Mouse (Mus musculus): Measurements from ENCODE around the gene Zmynd8.

Gene Zmynd8

GRCm38 (mm10) chr2:165878907-165879361 is 19.9 kb downstream of the Zmynd8 start:
- DNase-seq: peak in 1 of 2 experiments; percentile 67

GRCm38 (mm10) chr2:165878021-165878585 is 20.7 kb downstream of the Zmynd8 start:
- DNase-seq: peak in 1 of 2 experiments; percentile 30

DNA sequence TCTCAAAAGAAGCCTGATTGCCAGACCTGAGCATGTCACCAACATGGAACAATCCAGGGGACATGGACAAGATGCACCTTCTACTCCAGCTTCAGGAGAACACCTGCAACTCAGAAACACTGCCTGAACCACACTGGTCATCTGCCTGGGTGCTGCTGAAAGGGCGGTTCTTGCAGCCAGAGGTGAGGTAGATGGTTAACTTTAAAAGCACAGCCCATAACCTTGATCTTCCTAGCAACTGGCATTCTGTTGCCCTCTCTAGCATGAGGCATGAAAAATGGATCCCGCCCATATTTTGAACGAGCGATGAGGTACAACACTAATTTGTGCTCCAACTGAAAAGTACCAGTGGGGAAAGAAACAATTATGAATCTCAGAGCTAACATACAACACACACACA is 21.6 kb downstream of the Zmynd8 start:
- peak in 1 of 2 experiments; percentile 52 for DNase-seq

DNA sequence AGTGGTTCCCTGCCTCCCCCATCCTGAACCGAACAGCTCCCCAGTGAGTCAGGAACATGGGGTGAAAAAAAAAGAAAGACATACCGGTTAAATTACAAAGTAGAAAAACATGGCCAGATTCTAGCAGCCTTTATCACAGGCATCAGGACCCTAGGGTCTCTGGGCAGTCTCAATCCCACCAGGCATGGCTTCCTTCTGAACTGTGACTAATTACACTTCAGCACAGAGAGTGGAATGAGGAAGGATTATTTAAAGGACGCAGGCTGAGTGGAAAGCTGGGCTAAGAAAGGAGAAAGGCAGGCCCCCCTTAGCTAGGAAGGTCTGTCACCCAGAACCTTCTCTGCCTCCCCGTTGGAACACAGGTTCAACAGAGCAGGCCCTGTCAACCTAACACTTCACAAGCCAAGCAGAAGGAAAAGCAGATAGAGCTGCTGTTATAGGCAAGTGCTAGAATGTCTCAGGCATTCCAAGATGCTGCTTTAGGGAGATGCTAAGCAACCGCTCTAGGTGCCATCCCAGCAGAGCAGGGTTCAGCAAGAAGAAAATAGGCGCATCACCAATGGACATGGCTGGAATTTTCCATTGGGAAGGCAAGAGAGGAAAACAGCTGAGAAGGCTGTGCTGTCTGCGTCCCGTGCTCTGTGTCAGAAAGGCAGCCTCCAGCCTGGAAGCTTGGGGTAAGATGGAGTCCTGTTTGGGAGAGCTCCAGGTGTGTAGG is 22.5 kb downstream of the Zmynd8 start:
- peak; percentile 67 to 68 for DNase-seq

DNA sequence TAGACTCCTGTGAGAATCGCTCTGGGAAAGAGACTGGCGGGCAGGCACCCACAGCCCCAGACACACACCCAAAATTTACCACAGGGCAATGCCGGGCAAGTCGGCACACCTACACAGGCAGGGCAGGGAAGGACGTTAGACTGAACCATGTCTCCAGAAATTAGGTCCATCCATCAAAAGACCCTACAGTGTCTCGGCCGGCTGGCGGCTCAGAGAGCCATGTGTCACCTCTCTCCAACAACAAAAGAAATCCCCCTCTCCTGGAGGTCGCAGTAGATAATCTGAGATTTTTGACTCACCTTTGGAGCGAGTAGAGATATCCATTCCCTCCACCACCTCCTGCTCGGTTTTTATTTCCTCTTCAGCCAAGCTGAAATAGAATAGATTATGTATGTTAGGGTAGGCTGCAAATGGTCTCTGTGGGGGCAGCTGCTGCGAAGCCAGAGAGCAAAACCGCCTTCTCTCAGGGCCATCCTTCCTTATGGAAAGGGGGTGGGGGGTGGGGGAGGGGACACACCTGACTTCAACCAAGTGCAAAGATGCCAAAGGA is 23.3 kb downstream of the Zmynd8 start:
- DNase-seq: peak in 1 of 2 experiments; percentile 53

- DNase-seq: peak; percentile 80 to 88
Observed at GRCm38 (mm10) chr2:165874461-165875339, 24.1 kb downstream of the Zmynd8 start.

DNA sequence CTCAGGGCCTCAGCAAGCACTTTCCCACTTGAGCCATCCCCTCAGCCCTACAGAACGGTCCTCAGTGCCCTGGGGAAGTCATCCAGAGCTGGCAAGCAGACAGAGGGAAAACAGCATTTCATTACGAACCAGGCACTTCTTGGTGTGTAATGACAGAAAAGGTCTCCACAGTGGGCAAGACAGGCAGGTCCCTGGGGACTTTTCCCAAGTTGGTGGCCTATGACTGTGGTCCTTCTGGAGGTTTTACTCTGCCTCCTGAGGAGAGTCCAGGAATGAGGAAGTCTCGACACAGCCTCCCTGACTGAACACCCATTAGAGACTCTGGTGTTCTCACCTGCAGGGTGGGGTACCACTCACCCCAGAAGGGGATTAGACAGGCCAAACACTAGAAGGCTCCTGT is 25.0 kb downstream of the Zmynd8 start:
- peak in 1 of 2 experiments; percentile 45 for DNase-seq

DNA sequence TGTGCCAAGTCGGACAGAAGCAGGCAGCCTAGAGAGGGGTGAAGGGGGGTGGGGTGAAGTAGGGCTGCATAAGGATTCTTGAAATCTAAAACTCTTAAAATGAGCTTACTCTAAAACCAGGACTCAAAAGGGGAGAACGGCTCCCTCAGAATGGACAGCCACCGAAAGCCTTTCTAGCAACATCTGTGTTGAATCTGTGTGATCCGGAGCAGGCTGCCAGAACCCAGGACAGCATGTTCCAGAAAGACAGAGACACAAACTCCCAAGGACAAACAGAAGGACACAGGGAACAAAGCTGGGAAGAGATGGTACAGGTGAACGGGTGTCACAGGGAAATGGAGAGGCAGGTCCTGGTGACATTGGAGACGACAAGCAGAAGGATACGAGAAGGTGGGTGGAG is 25.6 kb downstream of the Zmynd8 start:
- DNase-seq: peak in 1 of 2 experiments; percentile 38

- no peak for DNase-seq
Observed at GRCm38 (mm10) chr2:165869257-165869656, 29.6 kb downstream of the Zmynd8 start.

- peak in 1 of 2 experiments; percentile 33 for DNase-seq
Observed at GRCm38 (mm10) chr2:165868522-165869175, 30.2 kb downstream of the Zmynd8 start.

DNA sequence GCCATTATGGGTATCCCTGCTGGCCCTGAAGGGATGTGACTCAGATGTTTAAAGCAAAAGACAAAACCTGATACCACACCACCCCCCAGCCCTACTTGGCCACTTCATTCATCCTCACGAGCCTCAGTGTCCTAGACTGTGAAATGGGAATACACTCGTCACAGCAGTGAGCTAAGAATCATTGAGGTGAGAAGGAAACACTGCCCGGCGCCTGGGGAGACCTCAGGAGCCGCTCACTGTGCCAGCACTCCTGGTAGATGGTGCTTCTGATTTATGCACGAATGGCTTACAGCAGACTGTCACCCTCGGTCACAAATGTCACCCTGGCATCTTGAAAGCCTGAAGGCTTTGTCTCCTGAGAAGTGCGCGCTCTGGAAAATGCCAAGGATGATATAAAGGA is 31.3 kb downstream of the Zmynd8 start:
- DNase-seq: peak; percentile 25 to 46

DNA sequence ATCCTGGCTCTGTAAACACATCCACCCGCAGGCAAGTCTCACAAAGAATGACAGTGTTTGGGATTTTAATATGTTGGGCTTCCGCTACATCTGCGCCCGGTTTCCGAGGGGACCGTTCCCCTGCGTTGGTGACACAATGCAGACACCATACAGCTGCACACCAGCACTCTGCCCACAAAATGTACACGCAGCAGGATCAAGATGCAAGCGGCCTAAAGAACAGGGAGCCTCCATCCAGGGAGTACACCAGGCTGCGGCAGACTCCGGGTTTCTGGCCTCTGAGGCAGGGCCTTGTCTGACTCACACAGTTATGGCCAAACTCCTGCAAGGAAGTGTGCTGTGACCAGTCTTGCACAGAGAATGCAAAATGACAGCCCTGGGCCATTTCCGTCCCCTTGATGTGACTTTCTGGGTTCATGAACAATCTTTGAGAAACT is 31.8 kb downstream of the Zmynd8 start:
- peak; percentile 64 to 68 for DNase-seq

- peak in 1 of 2 experiments; percentile 44 for DNase-seq
Observed at GRCm38 (mm10) chr2:165866412-165866811, 32.4 kb downstream of the Zmynd8 start.

DNA sequence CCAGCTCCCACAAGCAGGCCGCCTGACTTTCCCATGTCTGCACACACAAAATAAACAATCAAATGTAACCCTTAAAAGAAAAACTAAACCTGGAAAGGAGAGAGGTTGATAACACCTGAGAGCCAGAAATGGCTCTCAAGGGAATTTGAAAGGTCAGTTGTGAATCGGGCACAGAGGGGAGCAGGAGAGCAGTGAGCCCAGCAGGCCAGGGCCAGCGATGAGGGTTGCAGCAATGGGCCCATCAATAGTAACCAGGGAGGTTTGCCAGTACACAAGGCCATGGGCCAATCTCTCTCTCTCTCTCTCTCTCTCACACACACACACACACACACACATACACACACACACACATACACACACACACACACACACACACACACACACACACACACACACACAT is 34.0 kb downstream of the Zmynd8 start:
- DNase-seq: no peak

- peak in 1 of 2 experiments; percentile 27 for DNase-seq
Observed at GRCm38 (mm10) chr2:165861683-165862594, 36.9 kb downstream of the Zmynd8 start.

GRCm38 (mm10) chr2:165860962-165861682 is 37.7 kb downstream of the Zmynd8 start:
- DNase-seq: no peak

DNA sequence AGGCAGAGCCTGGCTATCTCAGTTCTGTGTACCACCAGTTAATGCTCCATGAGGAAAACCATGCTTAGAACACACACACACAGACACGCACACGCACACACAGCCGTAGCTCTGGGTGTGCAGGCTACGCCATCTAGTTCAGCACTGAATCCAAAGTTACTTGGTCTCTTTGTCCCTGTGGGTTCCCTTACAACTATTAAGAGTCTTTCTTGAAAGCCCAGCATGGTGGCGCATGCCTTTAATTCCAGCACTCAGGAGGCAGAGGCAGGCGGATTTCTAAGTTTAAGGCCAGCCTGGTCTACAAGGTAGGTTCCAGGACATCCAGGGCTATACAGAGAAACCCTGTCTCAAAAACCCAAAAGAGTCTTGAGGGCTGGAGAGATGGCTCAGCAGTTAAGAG is 38.4 kb downstream of the Zmynd8 start:
- no peak for DNase-seq

DNA sequence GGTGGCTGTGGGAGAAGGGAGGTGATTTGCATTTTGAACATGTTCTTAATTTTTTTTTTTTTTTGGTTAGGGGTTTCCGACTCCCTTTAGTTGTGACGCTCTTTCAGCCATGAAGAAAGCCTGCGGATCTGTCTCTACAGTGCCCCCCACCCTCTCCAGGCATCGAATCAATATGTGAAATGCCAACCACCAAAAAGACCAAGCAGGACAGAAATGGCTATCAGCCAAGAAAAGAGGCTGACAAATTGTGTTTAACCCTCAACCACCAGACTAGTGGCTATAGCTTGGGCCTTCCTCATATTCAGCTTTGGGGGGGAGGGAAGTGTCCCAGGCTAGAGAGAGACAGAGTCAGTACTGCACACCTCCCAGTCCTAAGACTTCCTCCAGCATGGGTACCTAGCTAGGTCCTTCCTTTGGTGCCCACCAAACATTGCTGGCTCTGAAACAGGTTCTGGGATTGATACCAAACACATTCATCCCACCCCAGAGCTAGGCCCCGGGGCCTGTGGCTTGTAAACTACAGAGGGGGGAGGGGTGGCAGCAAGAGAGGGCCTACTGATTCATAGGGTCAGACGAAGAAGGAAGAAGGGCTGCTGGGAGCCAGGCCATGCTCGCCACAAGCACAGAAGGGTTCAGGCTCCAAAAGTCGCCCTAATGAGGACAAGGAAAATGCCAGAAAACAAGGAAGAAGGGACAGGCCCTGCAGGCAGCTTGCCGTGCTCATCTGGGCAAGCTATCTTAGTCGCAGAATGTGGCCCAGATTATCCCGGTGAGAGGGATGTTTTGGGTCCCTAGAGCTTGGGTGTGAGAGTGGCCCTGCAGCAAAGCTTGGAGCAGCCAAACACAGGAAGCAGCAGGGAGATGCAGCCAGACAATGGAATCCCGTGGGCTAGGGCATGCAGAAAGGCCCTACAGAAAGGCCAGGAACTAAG is 40.1 kb downstream of the Zmynd8 start:
- peak; percentile 40 to 51 for DNase-seq

DNA sequence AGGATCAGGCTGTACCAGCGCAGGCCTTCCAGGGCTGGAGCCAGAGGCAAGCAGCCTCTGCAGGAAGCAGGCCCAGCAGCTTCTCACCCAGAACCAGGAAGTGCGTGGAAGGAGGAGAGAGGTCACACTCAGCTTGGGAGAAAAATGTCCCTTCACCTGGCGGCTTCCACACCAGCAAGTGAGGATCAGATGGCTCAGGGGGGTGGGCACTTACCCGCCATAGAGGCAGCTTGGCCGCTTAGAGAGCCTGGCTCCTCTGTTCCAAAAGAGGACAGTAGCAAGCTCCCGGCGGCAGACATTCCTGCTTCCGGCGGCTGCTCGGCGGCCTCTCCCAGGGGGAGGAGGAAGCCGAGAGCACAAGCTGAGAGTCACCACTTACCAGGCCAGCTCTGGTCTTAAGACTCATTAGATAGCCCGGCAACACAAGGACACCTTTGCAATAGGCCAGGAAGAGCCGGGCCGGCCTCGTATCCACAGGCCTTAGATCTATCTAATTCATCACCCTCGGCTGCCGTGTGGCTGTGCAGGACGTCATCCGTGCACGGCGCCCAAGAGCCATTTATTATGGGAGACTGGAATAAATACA is 40.9 kb downstream of the Zmynd8 start:
- DNase-seq: peak; percentile 56 to 69

Data from cerebellum, adult 18-20 months (tissue).